Mouse (Mus musculus) forebrain, embryonic 11.5 days (tissue): ENCODE measurements at regions not wholly inside any gene's neighbourhood (a gene's known extent, or its start where the extent isn't known, plus 50 kb on each side); places are given as distances from the start of the nearest gene placed in this dataset.

Experiments used
- ATAC-seq: fragments of 200-750 bp; cut with Nextera tagmentation; replicated peaks from 2 replicates; pipeline ENCODE4 v1.8.0; 2017; ENCODE audit warnings: moderate TSS enrichment; ENCODE audit not compliant: low FRiP score
- DNase-seq: peaks from one replicate; pipeline ENCODE4 v3.0.0-alpha.2; 2017; ENCODE audit warnings: low spot score
- H3K27ac ChIP-seq: fragments of 300-500 bp; sonication (generic); 2 replicates; pipeline ENCODE4 v1.5.1; 2014; ENCODE audit warnings: low read depth, low read length
- H3K27me3 ChIP-seq: fragments of 300-500 bp; sonication (generic); 2 replicates; pipeline ENCODE4 v1.6.1; 2014; ENCODE audit warnings: mild to moderate bottlenecking, low read length, mixed read lengths; ENCODE audit not compliant: control insufficient read depth, insufficient read depth
- H3K36me3 ChIP-seq: fragments of 300-500 bp; sonication (generic); 2 replicates; pipeline ENCODE4 v1.6.1; 2014; ENCODE audit warnings: mild to moderate bottlenecking, low read length, moderate library complexity, mixed read lengths; ENCODE audit not compliant: control insufficient read depth, insufficient read depth
- H3K4me1 ChIP-seq: fragments of 300-500 bp; sonication (generic); replicated peaks from 2 replicates; pipeline ENCODE4 v1.6.1; 2014; ENCODE audit warnings: low read length, mixed read lengths; ENCODE audit not compliant: control insufficient read depth, insufficient read depth
- H3K4me2 ChIP-seq: fragments of 300-500 bp; sonication (generic); 2 replicates; pipeline ENCODE4 v1.6.1; 2014; ENCODE audit warnings: low read depth, mild to moderate bottlenecking, low read length, moderate library complexity, mixed read lengths; ENCODE audit not compliant: severe bottlenecking
- H3K4me3 ChIP-seq: fragments of 300-500 bp; sonication (generic); 2 replicates; pipeline ENCODE4 v1.5.1; 2014; ENCODE audit warnings: low read depth, low read length
- H3K9ac ChIP-seq: fragments of 300-500 bp; sonication (generic); 2 replicates; pipeline ENCODE4 v1.6.1; 2014; ENCODE audit warnings: low read length
- H3K9me3 ChIP-seq: fragments of 300-500 bp; sonication (generic); 2 replicates; pipeline ENCODE4 v1.6.1; 2016; ENCODE audit warnings: low read length, mixed read lengths; ENCODE audit not compliant: control insufficient read depth
- WGBS: fragments of 180-500 bp; shearing (Covaris S2); extraction: QIAGEN DNeasy Blood & Tissue Kit; methylation state at CpG from one replicate; pipeline ENCODE4 v1.1.7; 2014; 5-methylcytosine and 5-hydroxymethylcytosine counted together

DNA sequence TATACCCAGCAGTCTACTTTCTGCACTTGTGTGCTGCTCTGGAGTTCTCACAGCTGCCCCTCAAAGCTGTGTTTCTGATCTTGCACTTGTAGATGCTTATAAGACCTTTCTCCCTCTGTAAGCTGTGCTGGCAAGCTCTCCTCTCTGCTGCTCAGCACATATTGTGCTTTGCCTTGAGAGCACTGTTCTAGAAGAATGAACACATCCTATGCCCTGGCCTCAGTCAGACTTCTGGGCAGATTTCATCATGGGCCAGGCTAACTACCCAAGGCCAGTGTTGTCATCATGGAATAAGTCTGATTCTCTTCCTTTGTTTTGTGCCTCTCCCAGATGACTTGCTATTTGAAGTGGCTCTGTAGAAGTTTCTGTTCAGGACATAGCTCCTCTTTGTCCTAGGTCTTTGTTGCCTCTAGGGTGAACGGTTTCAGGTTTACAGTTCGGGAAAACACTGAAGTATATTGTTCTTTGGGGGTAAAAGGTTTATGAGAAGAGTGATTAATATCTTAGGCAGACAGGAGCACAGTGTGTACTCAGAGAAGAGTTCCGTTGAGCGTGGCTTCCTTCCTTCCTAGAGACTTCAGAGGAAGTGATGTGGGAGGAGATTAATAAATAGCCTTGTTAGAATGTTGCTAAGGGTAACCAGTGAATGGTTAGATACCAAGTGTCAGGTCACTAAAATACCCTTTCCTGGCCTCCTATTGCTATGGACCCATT lies 70.8 kb downstream of the Pcdh18 start:
- H3K4me1 ChIP-seq: no peaks in the 10 kb centered on the region
- H3K4me2 ChIP-seq: no peak overlapping the region
- no peaks in the 10 kb centered on the region for H3K27me3 ChIP-seq
- H3K4me3 ChIP-seq: no peak overlapping the region
- no peaks in the 10 kb centered on the region for H3K9me3 ChIP-seq
- DNase-seq (no peak), ATAC-seq (no peak)
- no peak overlapping the region for H3K27ac ChIP-seq
- H3K36me3 ChIP-seq: no peaks in the 10 kb centered on the region
- WGBS: 71% methylated on average over 4 of the region's 4 CpGs
- no peak overlapping the region for H3K9ac ChIP-seq

- H3K27ac ChIP-seq: no peak overlapping the region
- no peaks in the 10 kb centered on the region for H3K9me3 ChIP-seq
- no peaks in the 10 kb centered on the region for H3K36me3 ChIP-seq
- no peaks in the 10 kb centered on the region for H3K4me1 ChIP-seq
- no peak overlapping the region for H3K4me2 ChIP-seq
- ATAC-seq (no peak), DNase-seq (no peak)
- WGBS: 84% methylated on average over 6 of the region's 6 CpGs
- H3K27me3 ChIP-seq: no peaks in the 10 kb centered on the region
- no peak overlapping the region for H3K9ac ChIP-seq
- H3K4me3 ChIP-seq: no peak overlapping the region
Observed at GRCm38 (mm10) chr3:49674921-49675320, 82.2 kb downstream of the Pcdh18 start.

DNA sequence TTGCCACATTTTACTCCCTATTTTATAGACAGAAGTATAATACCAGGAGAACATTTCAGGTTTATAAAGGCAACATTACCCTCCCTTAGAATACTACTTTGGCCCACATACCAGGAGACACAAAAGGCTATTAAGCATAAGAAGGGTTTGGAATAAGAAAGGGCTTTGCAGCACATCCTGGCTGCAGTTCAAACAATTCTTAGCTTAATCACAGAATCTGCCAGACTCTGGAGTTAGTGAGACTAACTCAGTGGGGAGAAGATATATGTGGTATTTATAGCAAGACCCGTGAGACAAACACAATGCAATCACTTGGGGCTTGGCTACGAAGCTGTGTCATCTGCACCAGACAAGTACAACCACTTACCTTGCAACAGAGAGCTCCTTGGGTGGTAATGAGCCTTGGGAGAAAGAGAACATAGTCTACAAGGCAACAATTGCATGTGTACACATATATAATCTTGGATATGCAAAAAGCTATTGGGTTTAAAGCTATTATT lies 84.4 kb downstream of the Pcdh18 start:
- Histone ChIP-seq H3K4me1 (no peaks in the 10 kb centered on the region), H3K4me3 (no peak overlapping the region), H3K27me3 (no peaks in the 10 kb centered on the region), H3K36me3 (no peaks in the 10 kb centered on the region), H3K4me2 (no peak overlapping the region), H3K9ac (no peak overlapping the region), H3K9me3 (no peaks in the 10 kb centered on the region), H3K27ac (no peak overlapping the region)
- no peak for ATAC-seq
- DNase-seq: no peak
- 36% methylated on average over 2 of the region's 2 CpGs for WGBS

- DNase-seq (no peak), ATAC-seq (no peak)
- no peaks in the 10 kb centered on the region for H3K36me3 ChIP-seq
- no peaks in the 10 kb centered on the region for H3K4me1 ChIP-seq
- H3K4me3 ChIP-seq: no peak overlapping the region
- H3K27ac ChIP-seq: no peak overlapping the region
- H3K4me2 ChIP-seq: no peak overlapping the region
- no peaks in the 10 kb centered on the region for H3K27me3 ChIP-seq
- no peak overlapping the region for H3K9ac ChIP-seq
- WGBS: 91% methylated on average over 9 of the region's 9 CpGs
- no peaks in the 10 kb centered on the region for H3K9me3 ChIP-seq
Observed at GRCm38 (mm10) chr3:49667543-49668338, 89.4 kb downstream of the Pcdh18 start.

DNA sequence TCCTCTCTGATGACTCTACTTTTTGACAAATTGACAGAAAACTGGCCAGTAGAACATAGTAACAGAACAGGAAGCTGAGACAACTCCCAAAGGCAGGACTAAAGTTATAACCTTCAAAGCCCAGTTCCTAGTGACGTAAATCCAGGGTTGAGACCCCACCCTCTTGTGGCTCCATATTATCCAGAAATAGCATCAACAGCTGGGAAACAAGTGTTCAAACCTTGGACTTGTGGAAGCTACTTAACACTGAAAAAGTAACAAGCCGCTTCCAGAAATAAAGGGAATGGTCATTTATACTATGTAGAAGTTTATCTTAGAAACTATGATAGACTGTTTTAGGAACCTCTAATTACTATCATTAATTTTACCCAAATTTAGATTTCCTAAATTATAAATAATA lies 90.6 kb downstream of the Pcdh18 start:
- Histone ChIP-seq H3K9ac (no peak overlapping the region), H3K9me3 (no peaks in the 10 kb centered on the region)

GRCm38 (mm10) chr3:49648895-49649175 lies 108.3 kb downstream of the Pcdh18 start:
- WGBS: 74% methylated on average over 1 of the region's 1 CpGs
- Histone ChIP-seq H3K4me3 (no peak overlapping the region), H3K27me3 (no peaks in the 10 kb centered on the region), H3K9me3 (no peaks in the 10 kb centered on the region), H3K9ac (no peak overlapping the region), H3K4me2 (no peak overlapping the region), H3K4me1 (no peaks in the 10 kb centered on the region), H3K36me3 (no peaks in the 10 kb centered on the region), H3K27ac (no peak overlapping the region)
- ATAC-seq (no peak), DNase-seq (no peak)

More for the DNA sequence above, 90.6 kb downstream of the Pcdh18 start:
- H3K4me2 ChIP-seq: no peak overlapping the region
- no peak for ATAC-seq
- WGBS: 87% methylated on average over 2 of the region's 2 CpGs
- H3K4me3 ChIP-seq: no peak overlapping the region
- no peak overlapping the region for H3K27ac ChIP-seq
- no peaks in the 10 kb centered on the region for H3K4me1 ChIP-seq
- DNase-seq: no peak
- H3K36me3 ChIP-seq: no peaks in the 10 kb centered on the region
- no peaks in the 10 kb centered on the region for H3K27me3 ChIP-seq

DNA sequence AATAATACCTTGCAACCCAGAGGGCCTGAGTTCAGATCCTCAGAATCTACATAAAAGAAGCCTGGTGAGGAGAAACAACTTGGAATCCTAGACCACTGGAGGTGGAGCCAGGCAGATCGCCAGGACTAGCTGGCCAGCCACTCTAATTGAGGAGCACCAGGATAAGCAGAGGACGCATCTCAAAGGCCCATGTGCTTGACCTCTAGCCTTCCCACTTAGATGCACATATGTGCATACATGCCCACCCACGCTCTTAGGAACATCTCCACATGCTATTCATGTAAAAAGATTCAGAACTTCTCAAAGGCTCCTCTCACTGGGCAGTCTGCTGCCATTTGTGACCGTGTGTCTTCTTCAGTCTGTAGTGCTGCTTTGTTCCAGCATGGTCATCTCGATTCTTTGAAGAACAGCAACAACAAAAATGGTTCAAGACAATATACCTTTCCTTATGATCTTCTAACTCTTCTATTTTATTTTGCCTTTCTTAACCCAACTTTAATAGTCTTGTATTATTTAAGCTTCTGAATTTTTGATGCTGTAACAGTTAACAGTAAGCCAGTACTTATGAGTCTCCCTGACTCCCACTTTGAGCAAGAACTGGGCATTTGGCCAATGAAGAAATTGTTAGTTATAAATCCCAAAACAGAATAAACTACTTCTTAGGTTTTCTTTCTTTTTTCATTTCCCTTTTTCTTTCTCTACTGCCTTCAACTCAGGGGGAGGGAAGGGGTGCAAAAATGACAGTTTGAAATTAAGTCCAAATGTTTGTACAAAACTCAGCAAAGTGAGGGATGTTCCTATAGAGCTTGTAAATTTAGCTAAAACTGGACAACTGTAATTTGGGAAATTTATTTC lies 108.9 kb downstream of the Pcdh18 start:
- 85% methylated on average over 5 of the region's 5 CpGs for WGBS
- Histone ChIP-seq H3K36me3 (no peaks in the 10 kb centered on the region), H3K9ac (no peak overlapping the region), H3K4me1 (no peaks in the 10 kb centered on the region), H3K27me3 (no peaks in the 10 kb centered on the region), H3K4me3 (no peak overlapping the region), H3K4me2 (no peak overlapping the region), H3K9me3 (no peaks in the 10 kb centered on the region), H3K27ac (no peak overlapping the region)
- ATAC-seq: no peak
- DNase-seq: no peak

DNA sequence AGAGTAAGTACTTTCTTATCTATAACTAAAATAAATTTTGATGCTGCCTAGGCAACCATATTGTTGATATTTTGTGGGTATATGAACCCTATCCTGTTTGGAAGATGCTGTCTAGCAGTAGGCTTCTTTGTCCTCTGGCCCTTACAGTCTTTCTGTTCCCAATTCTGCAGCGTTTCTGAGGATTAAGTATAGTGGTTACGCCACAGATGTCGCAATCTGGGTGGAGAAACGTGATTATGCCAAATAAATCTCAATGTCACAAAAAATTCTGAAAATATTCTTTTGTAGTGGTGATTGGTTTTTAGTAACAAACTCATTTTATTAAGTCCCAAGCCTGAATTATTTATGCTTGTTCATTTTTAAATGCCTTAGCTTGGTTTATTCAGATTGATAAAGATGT lies 112.1 kb downstream of the Pcdh18 start:
- Histone ChIP-seq H3K9me3 (no peaks in the 10 kb centered on the region), H3K4me1 (0 out of 2 replicates have a peak, but pooled peaks cover 2% of the 10 kb centered on the region), H3K4me2 (no peak overlapping the region), H3K27me3 (no peaks in the 10 kb centered on the region), H3K36me3 (no peaks in the 10 kb centered on the region), H3K27ac (no peak overlapping the region), H3K4me3 (no peak overlapping the region), H3K9ac (no peak overlapping the region)
- no peak for DNase-seq
- WGBS: 89% methylated on average over 4 of the region's 4 CpGs
- no peak for ATAC-seq
